Mouse (Mus musculus) embryonic facial prominence, embryonic 14.5 days (tissue): ENCODE results near the gene Kbtbd12. TPM values are rescaled to one million over a fixed set of nuclear protein-coding genes. Genes with fewer than 3 reads are reported as not detected.

Source experiments
- ATAC-seq: fragments of 200-750 bp; cut with Nextera tagmentation; 2 replicates; pipeline ENCODE4 v1.8.0; 2017; ENCODE audit warnings: low read depth, moderate number of reproducible peaks, moderate TSS enrichment
- DNase-seq: peaks from one replicate; pipeline ENCODE4 v3.0.0-alpha.2; 2015; ENCODE audit warnings: low spot score
- H3K27ac ChIP-seq: fragments of 300-500 bp; sonication (generic); replicated peaks from 2 replicates; pipeline ENCODE4 v1.5.1; 2014; ENCODE audit warnings: low read depth, mild to moderate bottlenecking, low read length, moderate library complexity
- H3K27me3 ChIP-seq: fragments of 300-500 bp; sonication (generic); replicated peaks from 2 replicates; pipeline ENCODE4 v1.6.1; 2014; ENCODE audit warnings: low read length; ENCODE audit not compliant: control insufficient read depth, insufficient read depth
- H3K36me3 ChIP-seq: fragments of 300-500 bp; sonication (generic); 2 replicates; pipeline ENCODE4 v1.6.1; 2014; ENCODE audit warnings: low read length, mixed read lengths; ENCODE audit not compliant: control insufficient read depth, insufficient read depth
- H3K4me1 ChIP-seq: fragments of 300-500 bp; sonication (generic); 2 replicates; pipeline ENCODE4 v1.6.1; 2014; ENCODE audit warnings: antibody characterized with exemption, low read length; ENCODE audit not compliant: control insufficient read depth, insufficient read depth
- H3K4me2 ChIP-seq: fragments of 300-500 bp; sonication (generic); 2 replicates; pipeline ENCODE4 v1.6.1; 2014; ENCODE audit warnings: low read depth, mild to moderate bottlenecking, low read length, moderate library complexity, mixed read lengths
- H3K4me3 ChIP-seq: fragments of 300-500 bp; sonication (generic); 2 replicates; pipeline ENCODE4 v1.5.1; 2014; ENCODE audit warnings: low read depth, mild to moderate bottlenecking, low read length
- H3K9ac ChIP-seq: fragments of 300-500 bp; sonication (generic); 2 replicates; pipeline ENCODE4 v1.6.1; 2014; ENCODE audit warnings: low read depth, mild to moderate bottlenecking, low read length, moderate library complexity, mixed read lengths
- H3K9me3 ChIP-seq: fragments of 300-500 bp; sonication (generic); 2 replicates; pipeline ENCODE4 v1.6.1; 2016; ENCODE audit warnings: low read length; ENCODE audit not compliant: control insufficient read depth
- WGBS: fragments of 180-500 bp; shearing (Covaris S2); extraction: QIAGEN DNeasy Blood & Tissue Kit; methylation state at CpG from one replicate; pipeline ENCODE4 v1.1.7; 2014; 5-methylcytosine and 5-hydroxymethylcytosine counted together
- polyA plus RNA-seq: library from polyadenylated mRNA; unstranded; fragments of >200 nt; fragmentation: Nextera tagmentation; extraction: Ambion mirVana; gene quantifications from 2 replicates; pipeline ENCODE4 v1.2.1, GENCODE M21; 2014

Kbtbd12 gene
- 3.7 TPM in 2 replicates for polyA plus RNA-seq

DNA sequence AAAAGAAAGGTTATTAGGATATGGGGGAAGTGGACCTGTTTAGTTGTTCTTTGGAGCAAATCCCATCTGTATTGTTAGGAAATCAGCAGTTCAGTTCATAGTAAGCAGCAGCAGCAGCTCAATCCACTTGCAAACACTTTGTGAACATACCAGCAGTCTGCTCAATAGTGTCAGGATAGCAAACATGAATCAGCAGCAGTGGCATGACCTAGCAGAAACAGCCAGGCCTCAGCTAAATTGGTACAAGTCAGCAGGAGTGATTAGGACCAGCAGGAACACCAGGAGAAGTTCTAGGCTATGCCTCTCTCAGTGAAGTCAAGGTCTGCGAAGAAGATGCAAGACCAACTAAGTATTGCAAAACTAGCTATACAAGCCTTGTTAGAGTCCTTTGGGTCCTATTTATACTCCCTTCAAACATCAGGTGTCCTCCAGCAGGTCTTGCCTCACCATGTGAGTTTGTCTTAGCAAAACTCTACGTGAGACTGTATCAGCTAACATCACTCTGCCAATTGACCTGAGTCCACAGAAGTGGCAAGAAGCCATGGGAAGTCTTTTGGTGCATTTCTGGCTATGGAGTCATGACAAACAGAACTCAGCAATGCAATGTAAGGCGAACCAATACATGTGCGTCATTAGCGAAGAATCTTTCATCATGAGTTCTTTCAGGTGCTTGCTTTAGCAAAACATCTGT is at the start of gene Kbtbd12:
Kbtbd12 (minus strand) TSS at position 340 of the 691 bp plus-strand sequence.
- Histone ChIP-seq H3K4me1 (peaks cover 4% of the 10 kb centered on the region; the same call in 1 of the 2 replicates), H3K4me2 (no peak within 1 kb of the TSS), H3K36me3 (no peaks in the 10 kb centered on the region), H3K9ac (no peak within 1 kb of the TSS), H3K9me3 (peaks cover 9% of the 10 kb centered on the region), H3K4me3 (no peak within 1 kb of the TSS), H3K27me3 (no peaks in the 10 kb centered on the region), H3K27ac (no peak within 1 kb of the TSS)
- DNase-seq (no peak), ATAC-seq (no peak)
- 97% methylated on average over 5 of the region's 5 CpGs for WGBS

DNA sequence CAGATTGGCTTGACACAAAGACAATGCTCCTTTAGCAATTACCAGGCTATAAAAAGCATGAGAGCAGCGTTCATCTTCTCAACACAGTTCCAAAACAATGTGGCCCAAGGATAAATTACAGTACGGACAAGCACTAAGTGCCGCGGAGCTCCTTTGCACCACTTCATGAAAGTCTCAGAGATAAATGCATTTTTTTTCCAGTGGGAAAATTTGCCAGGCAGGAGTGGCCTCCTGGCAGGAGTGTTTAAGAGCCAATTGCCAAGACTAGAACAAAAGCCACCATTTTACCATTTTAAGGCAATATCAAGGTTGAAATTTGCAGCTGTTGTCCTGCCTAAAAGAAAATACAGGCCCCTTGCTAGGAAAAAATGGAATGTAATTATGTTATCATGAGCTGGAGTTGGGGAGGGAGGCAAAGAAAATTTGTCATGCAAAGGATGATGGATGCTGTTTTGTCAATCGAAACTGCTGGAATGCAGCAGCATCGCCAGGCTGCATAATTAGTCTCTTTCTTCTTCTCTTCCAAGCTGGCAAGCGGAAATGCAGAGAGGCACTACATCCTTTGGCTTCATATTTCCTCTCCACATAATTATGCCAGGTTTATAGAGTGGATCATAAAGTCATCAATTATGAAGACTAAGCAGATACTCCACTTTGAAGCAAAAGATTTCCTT is 45.8 kb upstream of the Kbtbd12 start:
- H3K36me3 ChIP-seq, result no peaks in the 10 kb centered on the region
- DNase-seq, result peak; percentile 13
- 50% methylated on average over 7 of the region's 7 CpGs for WGBS

DNA sequence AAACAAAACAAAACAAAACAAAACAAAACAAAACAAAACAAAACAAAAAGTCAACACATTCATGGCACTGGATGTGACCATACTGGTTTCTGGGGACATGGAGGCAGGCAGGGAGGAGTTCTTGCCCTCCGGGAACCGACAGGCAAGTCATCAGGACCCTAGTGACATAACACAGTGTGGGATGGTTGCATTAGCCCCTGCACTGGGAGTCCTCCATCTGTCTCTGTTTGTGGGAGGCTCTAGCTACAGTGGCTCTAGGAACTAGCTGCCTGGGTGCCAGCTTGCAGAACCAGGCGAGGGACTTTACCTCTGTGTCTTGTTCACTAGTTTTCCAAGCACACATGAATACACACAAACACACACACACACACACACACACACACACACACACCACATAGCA is 43.3 kb upstream of the Kbtbd12 start:
- no peak overlapping the region for H3K4me2 ChIP-seq
- ATAC-seq, result no peak
- H3K9ac ChIP-seq, result no peak overlapping the region
- no peaks in the 10 kb centered on the region for H3K36me3 ChIP-seq
- H3K27me3 ChIP-seq, result no peaks in the 10 kb centered on the region
- no peak for DNase-seq
- 86% methylated on average over 3 of the region's 3 CpGs for WGBS
- H3K4me3 ChIP-seq, result no peak overlapping the region
- H3K9me3 ChIP-seq, result no peaks in the 10 kb centered on the region
- no peaks in the 10 kb centered on the region for H3K4me1 ChIP-seq
- H3K27ac ChIP-seq, result no peak overlapping the region

More for the DNA sequence above, 45.8 kb upstream of the Kbtbd12 start:
- Histone ChIP-seq H3K27me3 (no peaks in the 10 kb centered on the region), H3K9me3 (no peaks in the 10 kb centered on the region), H3K4me1 (no peaks in the 10 kb centered on the region), H3K9ac (no peak overlapping the region), H3K4me2 (no peak overlapping the region), H3K27ac (no peak overlapping the region), H3K4me3 (no peak overlapping the region)
- ATAC-seq, result no peak

- Histone ChIP-seq H3K4me1 (no peaks in the 10 kb centered on the region), H3K9me3 (no peaks in the 10 kb centered on the region), H3K4me3 (no peak overlapping the region), H3K27ac (no peak overlapping the region), H3K4me2 (no peak overlapping the region), H3K9ac (no peak overlapping the region), H3K27me3 (no peaks in the 10 kb centered on the region), H3K36me3 (no peaks in the 10 kb centered on the region)
- ATAC-seq, result no peak
- peak; percentile 6 for DNase-seq
- WGBS, result 53% methylated on average over 2 of the region's 2 CpGs
Measured at GRCm38 (mm10) chr6:88677738-88678137, 40.0 kb upstream of the Kbtbd12 start.

DNA sequence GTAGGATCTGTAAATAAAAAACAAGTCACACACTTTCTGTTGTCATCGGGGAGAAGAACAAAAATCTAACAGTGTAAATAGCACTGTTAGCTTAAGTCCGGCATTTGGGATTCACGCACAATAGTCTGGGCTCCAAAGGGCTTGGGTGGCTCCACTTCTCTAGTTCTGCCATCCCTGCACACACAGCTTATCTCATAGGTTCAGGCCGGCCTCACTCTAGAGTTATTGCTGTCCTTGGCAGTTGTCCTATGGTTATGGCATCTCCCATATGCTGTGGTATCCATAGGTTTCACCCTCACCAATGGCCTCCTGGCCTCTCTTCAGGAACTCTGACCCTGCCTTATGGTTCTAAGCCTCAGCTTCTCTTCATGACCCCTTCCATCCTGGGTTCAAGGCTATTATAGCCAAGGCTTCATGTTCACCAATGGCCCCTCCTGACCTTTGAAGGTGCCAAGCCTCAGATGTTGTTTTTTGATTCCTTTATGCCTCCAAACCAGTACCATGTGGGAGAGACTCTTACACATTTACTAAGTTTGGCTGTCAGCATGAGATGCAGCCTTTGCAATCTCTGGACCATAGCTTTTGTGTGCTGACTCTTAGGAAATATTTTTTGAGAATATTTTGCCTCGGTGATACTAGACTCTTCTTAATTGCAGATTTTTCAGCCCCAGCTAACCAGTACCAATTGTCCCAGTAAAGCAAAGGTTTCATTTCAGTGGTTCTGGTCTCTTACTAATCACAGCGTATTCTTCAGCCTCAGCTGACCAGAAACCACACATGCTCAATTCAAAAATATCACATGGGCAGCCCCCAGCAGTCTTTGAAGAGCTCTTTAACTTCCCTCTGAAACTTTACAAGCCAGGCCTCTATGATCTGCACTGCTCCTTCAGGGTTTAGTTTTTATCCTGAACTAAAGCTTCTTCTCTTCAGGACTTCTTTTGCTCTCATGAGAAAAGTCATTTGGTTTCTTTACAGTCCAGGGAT is 39.3 kb upstream of the Kbtbd12 start:
- no peak overlapping the region for H3K9ac ChIP-seq
- H3K27me3 ChIP-seq, result no peaks in the 10 kb centered on the region
- no peak overlapping the region for H3K4me2 ChIP-seq
- no peak overlapping the region for H3K4me3 ChIP-seq
- H3K36me3 ChIP-seq, result no peaks in the 10 kb centered on the region
- ATAC-seq (no peak), DNase-seq (peak; percentile 14)
- H3K4me1 ChIP-seq, result no peaks in the 10 kb centered on the region
- WGBS, result 87% methylated on average over 6 of the region's 6 CpGs
- H3K27ac ChIP-seq, result no peak overlapping the region
- no peaks in the 10 kb centered on the region for H3K9me3 ChIP-seq

GRCm38 (mm10) chr6:88675815-88676214 is 38.1 kb upstream of the Kbtbd12 start:
- WGBS, result 87% methylated on average over 2 of the region's 2 CpGs
- H3K27me3 ChIP-seq, result no peaks in the 10 kb centered on the region
- H3K36me3 ChIP-seq, result no peaks in the 10 kb centered on the region
- H3K4me3 ChIP-seq, result no peak overlapping the region
- DNase-seq, result no peak
- no peaks in the 10 kb centered on the region for H3K9me3 ChIP-seq
- H3K27ac ChIP-seq, result no peak overlapping the region
- no peak for ATAC-seq
- H3K4me1 ChIP-seq, result no peaks in the 10 kb centered on the region
- no peak overlapping the region for H3K9ac ChIP-seq
- no peak overlapping the region for H3K4me2 ChIP-seq

- no peaks in the 10 kb centered on the region for H3K27me3 ChIP-seq
- no peaks in the 10 kb centered on the region for H3K4me1 ChIP-seq
- no peaks in the 10 kb centered on the region for H3K36me3 ChIP-seq
- no peak for DNase-seq
- no peak overlapping the region for H3K9ac ChIP-seq
- H3K27ac ChIP-seq, result no peak overlapping the region
- no peaks in the 10 kb centered on the region for H3K9me3 ChIP-seq
- no peak for ATAC-seq
- H3K4me2 ChIP-seq, result no peak overlapping the region
- 80% methylated on average over 3 of the region's 3 CpGs for WGBS
- H3K4me3 ChIP-seq, result no peak overlapping the region
Measured at GRCm38 (mm10) chr6:88662284-88662683, 24.5 kb upstream of the Kbtbd12 start.

DNA sequence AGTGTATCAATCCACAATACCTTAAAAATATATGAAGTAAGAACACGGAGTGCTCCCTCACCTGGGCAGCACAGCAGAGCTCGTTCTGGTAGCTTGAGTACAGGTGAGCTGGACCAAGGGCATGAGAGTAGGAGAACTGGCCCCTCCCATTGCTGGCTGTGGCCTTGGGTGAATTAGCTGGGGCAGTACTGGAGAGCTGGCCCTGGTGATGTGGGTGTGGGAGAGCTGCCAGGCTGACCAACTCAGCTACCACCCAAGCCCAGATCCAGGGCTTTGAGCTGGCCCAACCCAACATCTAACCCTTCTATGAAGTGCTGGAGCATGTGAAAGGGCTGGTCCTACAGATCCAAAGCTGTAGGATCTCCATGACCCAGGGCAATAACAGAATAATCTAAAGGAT is 23.9 kb upstream of the Kbtbd12 start:
- Histone ChIP-seq H3K27ac (no peak overlapping the region), H3K4me1 (no peaks in the 10 kb centered on the region), H3K9ac (no peak overlapping the region), H3K4me3 (no peak overlapping the region), H3K4me2 (no peak overlapping the region), H3K9me3 (no peaks in the 10 kb centered on the region), H3K36me3 (no peaks in the 10 kb centered on the region), H3K27me3 (no peaks in the 10 kb centered on the region)
- no peak for ATAC-seq
- WGBS, result 84% methylated on average over 2 of the region's 2 CpGs
- no peak for DNase-seq
